Mouse (Mus musculus): ENCODE results near the gene Zfp462. TPM values are rescaled to one million over a fixed set of nuclear protein-coding genes. Genes with fewer than 3 reads are reported as not detected.

The Zfp462 gene
- polyA plus RNA-seq, 1 experiment from 2014 or later = 0.09 TPM

DNA sequence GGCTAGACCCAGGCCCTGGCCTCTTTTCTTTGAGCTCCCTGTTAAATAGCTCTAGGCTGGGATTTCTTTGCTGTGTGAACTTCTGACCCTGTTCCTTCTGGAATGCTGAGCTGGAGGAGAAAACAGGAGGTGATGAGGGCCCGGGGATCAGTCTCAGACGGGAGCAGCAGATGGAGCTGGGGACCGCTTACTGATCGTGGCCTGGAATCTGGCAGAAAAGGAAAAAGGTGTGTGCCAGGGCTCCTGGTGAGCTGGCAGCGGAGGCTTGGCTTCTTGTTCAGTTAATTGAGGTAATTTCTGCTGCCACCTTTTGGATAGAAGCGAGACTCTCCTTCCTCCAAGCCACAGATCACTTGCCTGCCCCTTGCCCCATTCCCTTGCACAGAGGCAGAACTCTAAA, 177.1 kb downstream of the Zfp462 start:
- H3K27ac ChIP-seq = no peak overlapping the region
- H3K36me3 ChIP-seq (ENCODE audit: inconsistent target) = no peaks in the 10 kb centered on the region
- H3K4me3 ChIP-seq (ENCODE audit: inconsistent target) = no peak overlapping the region
- WGBS (ENCODE audit: missing documents) = 93% methylated on average over 6 of the region's 6 CpGs
- H3K79me2 ChIP-seq (ENCODE audit: inconsistent target) = no peaks in the 10 kb centered on the region

DNA sequence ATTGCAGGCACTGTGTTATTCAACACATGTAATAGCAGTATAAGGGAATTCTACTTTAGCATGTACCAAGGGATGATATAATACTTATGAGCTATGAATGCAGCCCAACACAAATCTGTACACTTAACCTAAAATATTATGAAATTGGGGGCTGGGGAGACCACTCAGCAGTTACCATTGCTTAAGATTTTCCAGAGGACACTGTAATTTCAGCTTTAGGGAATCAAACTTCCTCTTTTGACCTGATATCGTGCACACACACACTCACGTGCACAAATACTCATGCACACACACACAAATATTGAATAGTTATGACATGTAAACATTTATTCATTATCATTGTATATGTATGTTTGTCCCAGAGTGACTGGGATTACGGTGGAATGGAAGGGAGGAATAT, 179.3 kb downstream of the Zfp462 start:
- Histone ChIP-seq H3K79me2 (ENCODE audit: inconsistent target) (no peaks in the 10 kb centered on the region), H3K27ac (no peak overlapping the region), H3K4me3 (ENCODE audit: inconsistent target) (no peak overlapping the region), H3K36me3 (ENCODE audit: inconsistent target) (no peaks in the 10 kb centered on the region)
- 49% methylated on average over 3 of the region's 3 CpGs for WGBS (ENCODE audit: missing documents)

DNA sequence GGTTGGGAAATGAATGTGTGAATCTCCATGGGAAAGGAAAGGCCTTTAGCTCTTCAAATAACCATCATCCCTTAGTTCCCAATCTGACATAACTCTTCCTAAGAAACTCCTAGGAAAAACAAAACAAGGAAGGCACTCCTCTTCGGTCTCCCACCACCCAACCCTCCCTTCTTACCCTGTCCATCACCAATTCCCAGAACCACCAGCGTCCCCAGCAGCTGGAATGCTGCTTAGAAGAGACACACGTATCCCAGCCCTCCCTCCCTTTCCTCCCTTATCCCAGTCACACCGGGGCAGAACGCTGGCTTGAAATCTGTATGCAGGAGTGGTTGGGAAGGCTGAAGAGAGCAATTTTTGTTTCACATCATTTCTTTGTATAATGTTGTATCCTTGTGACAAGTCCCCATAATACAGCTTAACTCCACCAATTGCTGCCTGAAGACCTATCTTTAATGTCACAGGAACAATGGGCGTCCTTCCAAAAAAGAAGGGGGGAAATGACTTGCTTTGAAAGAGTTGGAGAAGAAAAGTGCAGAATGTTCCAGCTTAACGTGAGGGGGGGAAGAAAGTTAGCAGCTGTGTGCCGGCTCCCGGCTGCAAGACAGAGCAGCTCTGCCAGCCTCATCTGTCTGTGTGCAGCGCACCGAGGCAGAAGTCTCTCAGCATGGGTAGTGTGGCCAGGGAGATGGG, 180.3 kb downstream of the Zfp462 start:
- no peaks in the 10 kb centered on the region for H3K79me2 ChIP-seq (ENCODE audit: inconsistent target)
- H3K4me3 ChIP-seq (ENCODE audit: inconsistent target) = no peak overlapping the region
- no peaks in the 10 kb centered on the region for H3K36me3 ChIP-seq (ENCODE audit: inconsistent target)
- H3K27ac ChIP-seq = no peak overlapping the region
- WGBS (ENCODE audit: missing documents) = 83% methylated on average over 11 of the region's 11 CpGs

DNA sequence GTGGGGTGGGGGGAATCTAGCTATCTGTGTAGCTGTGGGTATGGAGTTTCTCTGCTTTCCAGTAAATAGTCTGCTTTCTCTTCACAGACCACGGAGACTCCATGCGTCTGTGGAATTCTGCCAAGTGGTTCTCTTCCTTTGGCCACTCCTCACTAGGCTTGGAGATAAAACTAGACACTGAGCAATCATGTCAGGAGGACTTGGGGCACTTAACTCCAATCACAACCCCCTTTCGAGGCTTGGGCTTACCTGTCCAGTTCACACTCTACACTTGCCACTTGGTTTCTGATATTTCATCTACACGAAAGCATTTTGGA, 180.8 kb downstream of the Zfp462 start:
- WGBS (ENCODE audit: missing documents) = 77% methylated on average over 4 of the region's 4 CpGs
- H3K27ac ChIP-seq = no peak overlapping the region
- no peaks in the 10 kb centered on the region for H3K36me3 ChIP-seq (ENCODE audit: inconsistent target)
- H3K79me2 ChIP-seq (ENCODE audit: inconsistent target) = no peaks in the 10 kb centered on the region
- no peak overlapping the region for H3K4me3 ChIP-seq (ENCODE audit: inconsistent target)

DNA sequence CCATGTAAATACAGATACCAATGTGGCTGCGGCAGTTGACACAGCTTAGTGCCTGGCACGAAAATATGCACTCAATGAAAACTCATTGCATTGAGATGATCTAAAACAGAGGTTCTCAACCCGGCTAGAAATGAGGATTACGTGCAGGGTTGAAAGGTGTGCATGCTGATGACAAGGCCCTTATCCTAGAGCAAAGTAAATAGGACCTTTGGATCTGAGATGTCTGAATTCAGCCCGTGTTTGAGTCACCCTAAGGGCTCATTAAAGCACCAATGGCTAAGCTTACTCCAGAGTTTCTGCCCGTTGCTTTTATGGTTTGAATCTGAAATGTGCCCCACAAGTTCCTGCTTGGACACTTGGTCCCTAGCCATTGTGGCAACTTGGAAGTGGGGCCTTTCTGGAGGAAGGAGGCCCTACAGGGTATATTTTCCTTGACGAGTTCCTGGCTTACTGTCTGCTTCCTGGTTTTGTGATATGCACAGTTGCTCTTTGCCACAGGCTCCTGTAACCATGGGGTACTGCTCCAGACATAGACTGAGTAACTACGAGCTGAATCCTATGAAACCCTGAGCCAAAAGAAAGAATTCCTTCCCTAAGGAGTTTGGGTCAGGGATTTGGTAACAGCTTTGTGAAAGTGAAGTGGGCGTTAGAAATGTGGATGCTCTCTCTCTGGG, 182.5 kb downstream of the Zfp462 start:
- Histone ChIP-seq H3K27ac (no peak overlapping the region), H3K4me3 (ENCODE audit: inconsistent target) (no peak overlapping the region), H3K36me3 (ENCODE audit: inconsistent target) (no peaks in the 10 kb centered on the region), H3K79me2 (ENCODE audit: inconsistent target) (no peaks in the 10 kb centered on the region)
- WGBS (ENCODE audit: missing documents) = 89% methylated on average over 9 of the region's 9 CpGs

DNA sequence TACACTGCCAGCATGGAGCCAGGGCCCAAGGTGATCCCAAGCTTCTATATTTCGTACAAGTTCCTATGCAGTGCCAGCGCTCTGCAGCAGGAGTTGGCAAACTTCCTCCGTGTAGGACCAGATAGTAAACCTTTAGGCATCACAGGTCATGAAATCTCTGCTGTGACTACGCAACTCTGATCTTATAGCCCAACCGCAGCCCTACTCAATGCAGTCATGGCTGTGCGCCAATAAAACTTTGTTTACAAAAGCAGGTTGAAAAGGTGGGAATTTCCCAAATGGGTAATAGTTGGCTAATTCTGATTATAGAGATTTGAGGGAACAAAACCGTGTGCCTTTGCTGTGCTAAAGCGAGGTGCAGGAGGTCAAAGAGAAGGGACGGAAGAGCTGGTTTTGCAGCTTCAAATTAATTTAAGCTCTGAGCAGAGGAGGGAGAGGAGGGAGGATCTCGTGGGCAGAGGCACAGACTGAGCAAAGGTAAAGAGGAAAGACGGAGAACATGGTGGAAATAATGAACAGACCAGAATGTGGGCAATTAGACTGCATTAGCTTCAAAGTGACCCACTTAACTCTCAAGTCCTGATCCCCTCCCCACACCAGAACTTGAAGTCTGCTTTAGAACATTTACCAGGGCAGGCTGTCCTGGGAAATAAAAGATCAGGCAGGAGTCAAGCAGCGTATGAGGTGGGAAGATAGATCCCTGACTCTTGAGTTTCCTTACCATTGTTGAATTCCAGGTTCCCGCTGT, 183.4 kb downstream of the Zfp462 start:
- Histone ChIP-seq H3K36me3 (ENCODE audit: inconsistent target) (no peaks in the 10 kb centered on the region), H3K4me3 (ENCODE audit: inconsistent target) (no peak overlapping the region), H3K27ac (no peak overlapping the region), H3K79me2 (ENCODE audit: inconsistent target) (no peaks in the 10 kb centered on the region)
- 92% methylated on average over 13 of the region's 13 CpGs for WGBS (ENCODE audit: missing documents)
